In the genomic region with DNA sequence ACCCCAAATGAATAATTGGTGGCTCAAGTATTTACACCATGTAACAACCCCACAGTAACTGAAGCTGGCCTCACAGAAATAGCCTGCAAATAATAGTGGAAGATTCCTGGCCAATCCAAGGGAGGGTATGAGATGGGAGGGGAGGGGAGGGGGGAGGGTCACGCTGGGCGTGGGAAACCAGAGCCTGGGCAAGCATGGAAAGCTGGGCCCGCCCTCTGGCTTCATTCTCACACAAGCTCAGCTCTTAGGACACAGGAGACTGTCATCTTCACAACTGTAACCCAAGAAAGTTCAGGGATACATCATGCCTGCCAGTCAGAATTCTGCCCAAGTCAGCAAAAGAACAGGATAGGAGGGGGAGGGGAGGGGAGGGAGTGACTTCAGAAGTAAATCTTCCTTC, we compare ENCODE assay signal across 15 mouse cellular contexts. TPM values are rescaled to one million over a fixed set of nuclear protein-coding genes. Genes with fewer than 3 reads are reported as not detected.
DNase-seq lines count a peak whose midpoint lies in the region; ATAC-seq and TF ChIP-seq lines count a peak whose summit lies in the region.
"Had no signal": no experiment of that assay in that cellular context is flagged by ENCODE, and none has a peak within 500 bp of the region (broad histone marks: within the 10 kb centered on the region; RNA-seq: fewer than 3 reads in every experiment).

No protein-coding gene starts in this region.

- 51% methylated on average over 3 of the region's 3 CpGs for WGBS in embryonic facial prominence, embryonic 11.5 days
- WGBS in embryonic facial prominence, embryonic 10.5 days: 36% methylated on average over 3 of the region's 3 CpGs
- WGBS in midbrain, embryonic 10.5 days: 52% methylated on average over 3 of the region's 3 CpGs
- 24% methylated on average over 3 of the region's 3 CpGs for WGBS in midbrain, embryonic 15.5 days
- WGBS in hindbrain, embryonic 13.5 days: 23% methylated on average over 3 of the region's 3 CpGs
- 34% methylated on average over 3 of the region's 3 CpGs for WGBS in small intestine, adult 2 months

- no peak for TF ChIP-seq CTCF in small intestine, adult 2 months (IDR thresholded peaks at IDR 0.05; ENCODE audit: extremely low read depth, insufficient read length, insufficient replicate concordance, low read depth, low read length)

- H3K36me3 ChIP-seq in embryonic facial prominence, embryonic 11.5 days (replicated peaks; ENCODE audit: control insufficient read depth, insufficient read depth, low read depth, low read length): no peaks in the 10 kb centered on the region
- H3K36me3 ChIP-seq in embryonic facial prominence, embryonic 10.5 days (replicated peaks): peaks cover 32% of the 10 kb centered on the region
- H3K36me3 ChIP-seq in midbrain, embryonic 10.5 days: peaks cover 30% of the 10 kb centered on the region
- peaks cover 8% of the 10 kb centered on the region; the same call in 1 of the 2 replicates for H3K36me3 ChIP-seq in midbrain, embryonic 15.5 days (replicated peaks)
- peaks cover 25% of the 10 kb centered on the region for H3K36me3 ChIP-seq in hindbrain, embryonic 13.5 days
- H3K36me3 ChIP-seq in small intestine, adult 2 months (ENCODE audit: control insufficient read depth, insufficient read depth, low read length): peaks cover 18% of the 10 kb centered on the region

- no peaks in the 10 kb centered on the region for H3K9me3 ChIP-seq in embryonic facial prominence, embryonic 11.5 days (replicated peaks; ENCODE audit: control insufficient read depth, low read length)
- no peaks in the 10 kb centered on the region for H3K9me3 ChIP-seq in embryonic facial prominence, embryonic 10.5 days
- H3K9me3 ChIP-seq in midbrain, embryonic 10.5 days (replicated peaks): no peaks in the 10 kb centered on the region
- H3K9me3 ChIP-seq in midbrain, embryonic 15.5 days: no peaks in the 10 kb centered on the region
- no peaks in the 10 kb centered on the region for H3K9me3 ChIP-seq in hindbrain, embryonic 13.5 days
- H3K9me3 ChIP-seq: embryonic facial prominence, embryonic 15.5 days; G1E; lung, embryonic 15.5 days; stomach, embryonic 15.5 days had no signal

- H3K27ac ChIP-seq in embryonic facial prominence, embryonic 11.5 days (replicated peaks; ENCODE audit: low read depth, low read length): no peak overlapping the region
- H3K27ac ChIP-seq in embryonic facial prominence, embryonic 10.5 days (replicated peaks): no peak overlapping the region
- H3K27ac ChIP-seq in midbrain, embryonic 10.5 days (replicated peaks): 0 out of 2 replicates have a peak overlapping the region, but pooled peaks have one; percentile 2
- H3K27ac ChIP-seq in midbrain, embryonic 15.5 days: no peak overlapping the region
- no peak overlapping the region for H3K27ac ChIP-seq in hindbrain, embryonic 13.5 days
- peak overlapping the region; percentile 9; the same call in 1 of the 2 replicates for H3K27ac ChIP-seq in small intestine, adult 2 months (ENCODE audit: insufficient read depth, low read depth, low read length)
- H3K27ac ChIP-seq: lung, embryonic 15.5 days had no signal

- H3K4me1 ChIP-seq in embryonic facial prominence, embryonic 11.5 days (ENCODE audit: control insufficient read depth, insufficient read depth, low read length): no peaks in the 10 kb centered on the region
- H3K4me1 ChIP-seq in embryonic facial prominence, embryonic 10.5 days: peaks cover 19% of the 10 kb centered on the region
- H3K4me1 ChIP-seq in midbrain, embryonic 10.5 days: peaks cover 23% of the 10 kb centered on the region
- H3K4me1 ChIP-seq in midbrain, embryonic 15.5 days: peaks cover 21% of the 10 kb centered on the region
- peaks cover 29% of the 10 kb centered on the region for H3K4me1 ChIP-seq in hindbrain, embryonic 13.5 days (replicated peaks)
- peaks cover 29% of the 10 kb centered on the region for H3K4me1 ChIP-seq in small intestine, adult 2 months (ENCODE audit: control insufficient read depth, insufficient read depth, insufficient read length, low read length)

- no peak for TF ChIP-seq POLR2A in small intestine, adult 2 months (IDR thresholded peaks at IDR 0.05; ENCODE audit: low read depth, low read length)

- no peak overlapping the region for H3K4me3 ChIP-seq in embryonic facial prominence, embryonic 11.5 days (ENCODE audit: low read depth, low read length)
- no peak overlapping the region for H3K4me3 ChIP-seq in embryonic facial prominence, embryonic 10.5 days
- H3K4me3 ChIP-seq in midbrain, embryonic 10.5 days: no peak overlapping the region
- no peak overlapping the region for H3K4me3 ChIP-seq in midbrain, embryonic 15.5 days
- H3K4me3 ChIP-seq in hindbrain, embryonic 13.5 days: no peak overlapping the region
- no peak overlapping the region for H3K4me3 ChIP-seq in small intestine, adult 2 months (ENCODE audit: low read depth, low read length)
- H3K4me3 ChIP-seq: embryonic facial prominence, embryonic 15.5 days; lung, embryonic 15.5 days; stomach, embryonic 15.5 days had no signal

- H3K4me2 ChIP-seq in embryonic facial prominence, embryonic 11.5 days (ENCODE audit: low read depth, low read length): no peak overlapping the region
- no peak overlapping the region for H3K4me2 ChIP-seq in midbrain, embryonic 15.5 days
- no peak overlapping the region for H3K4me2 ChIP-seq in hindbrain, embryonic 13.5 days
- H3K4me2 ChIP-seq: embryonic facial prominence, embryonic 15.5 days; lung, embryonic 15.5 days; stomach, embryonic 15.5 days had no signal

- DNase-seq in embryonic facial prominence, embryonic 11.5 days (ENCODE audit: low spot score): no peak
- DNase-seq in embryonic facial prominence, embryonic 10.5 days (ENCODE audit: low spot score): no peak
- DNase-seq in midbrain, embryonic 10.5 days (ENCODE audit: low spot score): no peak
- DNase-seq in right cerebral cortex, postnatal 4 days: no peak
- DNase-seq: adrenal gland, adult 2 months; heart, postnatal 14 days; kidney, postnatal 36 days had no signal

- H3K27me3 ChIP-seq in embryonic facial prominence, embryonic 11.5 days (ENCODE audit: control insufficient read depth, insufficient read depth, low read length): no peaks in the 10 kb centered on the region
- H3K27me3 ChIP-seq in embryonic facial prominence, embryonic 10.5 days (replicated peaks; ENCODE audit: low read depth, poor library complexity, severe bottlenecking): no peaks in the 10 kb centered on the region
- no peaks in the 10 kb centered on the region for H3K27me3 ChIP-seq in midbrain, embryonic 10.5 days (ENCODE audit: low read depth, poor library complexity, severe bottlenecking)
- H3K27me3 ChIP-seq in midbrain, embryonic 15.5 days (replicated peaks): no peaks in the 10 kb centered on the region
- H3K27me3 ChIP-seq in hindbrain, embryonic 13.5 days: no peaks in the 10 kb centered on the region
- no peaks in the 10 kb centered on the region for H3K27me3 ChIP-seq in small intestine, adult 2 months (ENCODE audit: control insufficient read depth, insufficient read depth, low read length)
- H3K27me3 ChIP-seq: embryonic facial prominence, embryonic 15.5 days; lung, embryonic 15.5 days; stomach, embryonic 15.5 days had no signal

- ATAC-seq in embryonic facial prominence, embryonic 11.5 days (replicated peaks; ENCODE audit: insufficient number of reproducible peaks, low FRiP score, low TSS enrichment, low read depth): 0 out of 2 replicates have a peak, but pooled peaks have one; percentile 24
- no peak for ATAC-seq in midbrain, embryonic 15.5 days (replicated peaks)
- peak; percentile 26; the same call in 1 of the 2 replicates for ATAC-seq in hindbrain, embryonic 13.5 days (ENCODE audit: low FRiP score)
- no peak for ATAC-seq in megakaryocyte, adult 5-6 weeks (ENCODE audit: poor library complexity, severe bottlenecking)

- no peak overlapping the region for H3K9ac ChIP-seq in embryonic facial prominence, embryonic 11.5 days (replicated peaks; ENCODE audit: low read length)
- H3K9ac ChIP-seq in midbrain, embryonic 15.5 days: no peak overlapping the region
- no peak overlapping the region for H3K9ac ChIP-seq in hindbrain, embryonic 13.5 days
- H3K9ac ChIP-seq: embryonic facial prominence, embryonic 15.5 days; lung, embryonic 15.5 days; stomach, embryonic 15.5 days had no signal

RNA-seq across cellular contexts. Expression of gene Rpia, which starts 6.2 kb away (rescaled TPM):
- 2.0 and 2.1 TPM in 2 replicates for polyA plus RNA-seq in embryonic facial prominence, embryonic 11.5 days (2014; fragmentation: Nextera tagmentation; extraction: Ambion mirVana)
- polyA plus RNA-seq in embryonic facial prominence, embryonic 10.5 days (2016; fragmentation: Nextera tagmentation; extraction: Ambion mirVana): 2.3 TPM in 2 replicates
- polyA plus RNA-seq in midbrain, embryonic 10.5 days (2016; fragmentation: Nextera tagmentation; extraction: Ambion mirVana): 1.4 and 2.1 TPM in 2 replicates
- 2.6 and 3.0 TPM in 2 replicates for polyA plus RNA-seq in midbrain, embryonic 15.5 days (2015; fragmentation: Nextera tagmentation; extraction: Ambion mirVana)
- polyA plus RNA-seq in hindbrain, embryonic 13.5 days (2015; fragmentation: Nextera tagmentation; extraction: Ambion mirVana): 3.2 and 3.3 TPM in 2 replicates
- 7.3 and 12.9 TPM in 2 replicates for polyA plus RNA-seq in small intestine, adult 2 months (2012; rRNA removed)
- total RNA-seq in megakaryocyte, adult 5-6 weeks (2015): 50.7 and 58.2 TPM in 2 replicates
- 118 and 119 TPM in 2 replicates for total RNA-seq in megakaryocyte, adult 5-6 weeks (2017)

RNA-seq across cellular contexts. Expression of gene Eif2ak3, which starts 58.5 kb away (rescaled TPM):
- 8.4 and 9.1 TPM in 2 replicates for polyA plus RNA-seq in embryonic facial prominence, embryonic 11.5 days (2014; fragmentation: Nextera tagmentation; extraction: Ambion mirVana)
- 7.7 and 9.0 TPM in 2 replicates for polyA plus RNA-seq in embryonic facial prominence, embryonic 10.5 days (2016; fragmentation: Nextera tagmentation; extraction: Ambion mirVana)
- 8.0 and 8.8 TPM in 2 replicates for polyA plus RNA-seq in midbrain, embryonic 10.5 days (2016; fragmentation: Nextera tagmentation; extraction: Ambion mirVana)
- 14.1 and 14.6 TPM in 2 replicates for polyA plus RNA-seq in midbrain, embryonic 15.5 days (2015; fragmentation: Nextera tagmentation; extraction: Ambion mirVana)
- polyA plus RNA-seq in hindbrain, embryonic 13.5 days (2015; fragmentation: Nextera tagmentation; extraction: Ambion mirVana): 13.5 and 13.9 TPM in 2 replicates
- 12.5 and 24.5 TPM in 2 replicates for polyA plus RNA-seq in small intestine, adult 2 months (2012; rRNA removed)
- total RNA-seq in megakaryocyte, adult 5-6 weeks (2015): 22.1 and 25.0 TPM in 2 replicates
- total RNA-seq in megakaryocyte, adult 5-6 weeks (2017): 32.5 and 38.4 TPM in 2 replicates

Comparison
In these comparisons a context has a peak if more than half of its experiments do, and no peak if none do; other contexts are left out.
1. H3K27ac ChIP-seq: peak in midbrain, embryonic 10.5 days (single experiment) and small intestine, adult 2 months (single experiment); none in embryonic facial prominence, embryonic 11.5 days (single experiment), embryonic facial prominence, embryonic 10.5 days (single experiment), midbrain, embryonic 15.5 days (single experiment) and hindbrain, embryonic 13.5 days (single experiment).
2. ATAC-seq: peak in embryonic facial prominence, embryonic 11.5 days (single experiment) and hindbrain, embryonic 13.5 days (single experiment); none in midbrain, embryonic 15.5 days (single experiment) and megakaryocyte, adult 5-6 weeks (single experiment).